Mouse (Mus musculus) layer of hippocampus, postnatal 36 days (tissue): ENCODE measurements around the gene Cdca5. TPM values are rescaled to one million over a fixed set of nuclear protein-coding genes. Genes with fewer than 3 reads are reported as not detected.

Experiments
- microRNA-seq, 2 experiments: library from miRNA; unstranded; fragments of <30 nt; microRNA quantifications; one replicate each; pipeline ENCODE4 v1.2.0; 2021
- total RNA-seq, 2 experiments: library from RNA; stranded (reverse); gene quantifications; 2 replicates each; pipeline ENCODE4 v1.2.3; 2021

The Cdca5 gene
- total RNA-seq, 2 experiments from 2014 or later = 0.17 to 0.43 TPM

Small RNA genes within 50 kb of the gene (microRNA-seq; reads per million reads assigned to microRNA genes)
- gene Mir6988 = 1.5 to 2.8 reads per million in 2 experiments

Other genes with a start within 250 kb of the Cdca5 start
- gene Frmd8, start 209.7 kb upstream of the Cdca5 start, total RNA-seq = 10 to 100 TPM; 13.5 to 14.2 TPM
- 1 to 10 TPM; 2.5 to 2.7 TPM for gene Slc25a45, start 207.2 kb upstream of the Cdca5 start, total RNA-seq
- gene Tigd3, start 190.8 kb upstream of the Cdca5 start, total RNA-seq = 1 to 10 TPM; 1.9 to 2.2 TPM
- 100 to 1,000 TPM in 1 of 2 experiments, 10 to 100 TPM in 1; 92.0 to 108 TPM for gene Dpf2, start 172.0 kb upstream of the Cdca5 start, total RNA-seq
- 1 to 10 TPM; 4.4 to 5.5 TPM for gene Cdc42ep2, start 160.2 kb upstream of the Cdca5 start, total RNA-seq
- 1 to 10 TPM; 5.3 to 5.5 TPM for gene Pola2, start 120.8 kb upstream of the Cdca5 start, total RNA-seq
- not detected for gene Slc22a20, start 98.8 kb upstream of the Cdca5 start, total RNA-seq
- 10 to 100 TPM; 20.5 to 26.0 TPM for gene Capn1, start 69.1 kb upstream of the Cdca5 start, total RNA-seq
- 10 to 100 TPM; 46.4 to 52.3 TPM for gene Syvn1, start 38.4 kb upstream of the Cdca5 start, total RNA-seq
- gene Mrpl49, start 27.2 kb upstream of the Cdca5 start, total RNA-seq = 10 to 100 TPM; 46.8 to 47.9 TPM
- 100 to 1,000 TPM; 676 to 701 TPM for gene Fau, start 27.1 kb upstream of the Cdca5 start, total RNA-seq
- gene Znhit2, start 23.8 kb upstream of the Cdca5 start, total RNA-seq = 10 to 100 TPM; 33.1 to 35.2 TPM
- 10 to 100 TPM; 26.4 to 34.2 TPM for gene Tm7sf2, start 16.6 kb upstream of the Cdca5 start, total RNA-seq
- gene Vps51, start 7.8 kb upstream of the Cdca5 start, total RNA-seq = 10 to 100 TPM; 85.3 to 88.8 TPM
- not detected for gene Tmem262, start 5.0 kb upstream of the Cdca5 start, total RNA-seq
- 1 to 10 TPM; 1.5 to 1.6 TPM for gene Gm28374, start 2.7 kb upstream of the Cdca5 start, total RNA-seq
- 10 to 100 TPM; 39.6 to 40.3 TPM for gene Zfpl1, start within 50 bp of the Cdca5 start, total RNA-seq
- not detected for gene AC131692.1, start 9.4 kb downstream of the Cdca5 start, total RNA-seq
- gene Naaladl1, start 20.8 kb downstream of the Cdca5 start, total RNA-seq = under 1 TPM in 1 of 2 experiments, not detected in 1; 0.12 TPM
- gene Sac3d1, start 33.7 kb downstream of the Cdca5 start, total RNA-seq = 10 to 100 TPM; 14.7 to 14.9 TPM
- 10 to 100 TPM; 40.2 to 42.5 TPM for gene Snx15, start 43.3 kb downstream of the Cdca5 start, total RNA-seq
- gene Batf2, start 56.0 kb downstream of the Cdca5 start, total RNA-seq = under 1 TPM; 0.28 to 0.60 TPM
- gene Arl2, start 56.6 kb downstream of the Cdca5 start, total RNA-seq = 10 to 100 TPM; 69.1 to 73.2 TPM
- not detected for gene Majin, start 99.4 kb downstream of the Cdca5 start, total RNA-seq
- gene Gpha2, start 141.4 kb downstream of the Cdca5 start, total RNA-seq = not detected
- 100 to 1,000 TPM; 135 to 137 TPM for gene Ppp2r5b, start 150.9 kb downstream of the Cdca5 start, total RNA-seq
- gene Atg2a, start 156.7 kb downstream of the Cdca5 start, total RNA-seq = 10 to 100 TPM; 31.3 to 34.0 TPM
- 10 to 100 TPM; 72.8 to 82.2 TPM for gene Ehd1, start 191.7 kb downstream of the Cdca5 start, total RNA-seq
- gene Cdc42bpg, start 221.5 kb downstream of the Cdca5 start, total RNA-seq = 1 to 10 TPM; 4.3 to 6.9 TPM
- 10 to 100 TPM; 63.3 to 69.8 TPM for gene Men1, start 250.0 kb downstream of the Cdca5 start, total RNA-seq